Mouse (Mus musculus) mouse embryonic stem cell (cell line): ENCODE measurements around the gene Nmnat3.
"Not testable (repeated sequence)": the region's sequence is repeated elsewhere in the genome, so short reads cannot be mapped to it uniquely, and the experiment has no call there.

Source experiments
- in situ Hi-C, 2 experiments: fragments of 300-500 bp; cut with MboI; formaldehyde crosslinking; loops; 1 replicate in 1 of 2; 3 replicates in 1 of 2; pipeline ENCODE4 v1.14.3; 2019 to 2020; ENCODE audit warnings: low sequenced_read_pairs in 2 of 2, low pct_unique_long_range_greater_than_20kb in 1 of 2, mixed read lengths in 1 of 2; ENCODE audit not compliant: unreplicated experiment in 1 of 2

Gene Nmnat3

DNA sequence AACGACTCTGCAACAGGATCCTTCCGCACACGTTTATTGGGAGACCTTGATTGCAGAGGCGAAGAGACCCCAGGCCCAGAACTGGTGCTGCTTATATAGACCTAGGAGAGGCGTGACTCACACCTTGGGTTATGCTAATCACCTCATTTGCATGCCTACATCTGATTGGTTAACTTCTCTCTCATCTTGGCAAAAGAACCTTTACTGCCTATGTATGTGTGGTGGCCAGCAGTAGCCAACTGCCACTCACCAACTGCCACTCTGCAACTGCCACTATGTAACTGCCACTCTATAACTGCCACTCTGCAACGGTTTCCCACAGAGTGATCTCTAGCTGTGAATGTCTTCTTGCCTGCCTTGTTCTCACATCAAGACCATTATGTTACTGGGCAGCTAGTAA lies at the start of gene Nmnat3:
Gene Nmnat3 (plus strand): TSS at position 301 of the 400 bp plus-strand sequence.
- in situ Hi-C loops = not testable (repeated sequence)

GRCm38 (mm10) chr9:98243481-98243880 lies 43.8 kb upstream of the Nmnat3 start:
- in situ Hi-C loops = no loop called here

- in situ Hi-C loops = no loop called here
Measured at GRCm38 (mm10) chr9:98244223-98244622, 43.0 kb upstream of the Nmnat3 start.

DNA sequence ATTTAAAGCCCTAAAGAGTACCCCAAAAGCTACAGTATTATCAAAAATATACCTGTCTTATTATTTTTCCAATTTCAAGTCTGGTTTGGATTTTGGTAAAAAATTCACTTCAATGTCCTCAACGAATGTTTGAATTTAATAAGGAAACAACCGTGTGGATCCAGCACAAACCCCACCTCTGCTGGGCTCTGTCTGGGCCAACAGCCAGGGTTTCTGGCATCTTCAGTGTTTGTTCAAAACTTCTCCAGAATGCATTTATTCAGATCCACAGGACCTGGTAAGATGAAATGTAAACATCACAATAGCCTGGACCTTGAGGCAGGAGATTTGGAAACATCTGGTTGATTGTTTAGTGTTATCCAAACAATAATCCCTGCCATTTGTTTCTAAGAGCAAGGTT lies 42.0 kb upstream of the Nmnat3 start:
- in situ Hi-C loops = no loop called here

GRCm38 (mm10) chr9:98246351-98246750 lies 40.9 kb upstream of the Nmnat3 start:
- in situ Hi-C loops = no loop called here

DNA sequence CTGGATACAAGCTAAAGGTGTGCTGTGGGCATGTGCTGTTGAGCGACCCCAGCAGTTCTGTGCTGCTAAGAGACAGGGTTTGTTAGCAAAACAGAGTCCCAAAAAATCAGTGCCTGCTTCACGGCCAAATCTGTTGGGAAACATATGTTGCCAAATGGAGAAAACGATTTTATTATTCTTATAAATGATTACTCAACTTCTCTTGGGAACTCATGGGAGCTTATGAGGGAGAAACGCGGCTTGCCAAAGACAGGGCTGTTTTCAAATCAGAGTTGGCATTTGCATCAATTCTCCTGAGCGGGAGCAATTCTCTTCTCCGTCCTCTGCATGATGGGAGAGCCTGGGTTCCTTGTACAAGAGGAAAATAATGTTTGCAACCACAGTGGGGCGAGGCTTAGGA lies 27.0 kb upstream of the Nmnat3 start:
- in situ Hi-C loops = no loop called here

GRCm38 (mm10) chr9:98261461-98262011 lies 25.7 kb upstream of the Nmnat3 start:
- in situ Hi-C loops = no loop called here

GRCm38 (mm10) chr9:98264916-98265315 lies 22.3 kb upstream of the Nmnat3 start:
- in situ Hi-C loops = no loop called here

- in situ Hi-C loops = no loop called here
Measured at GRCm38 (mm10) chr9:98272734-98273133, 14.5 kb upstream of the Nmnat3 start.

- in situ Hi-C loops = no loop called here
Measured at GRCm38 (mm10) chr9:98275080-98275479, 12.2 kb upstream of the Nmnat3 start.

- in situ Hi-C loops = no loop called here
Measured at GRCm38 (mm10) chr9:98280162-98280561, 7.1 kb upstream of the Nmnat3 start.

GRCm38 (mm10) chr9:98285606-98286301 lies 1.5 kb upstream of the Nmnat3 start:
- in situ Hi-C loops = no loop called here

DNA sequence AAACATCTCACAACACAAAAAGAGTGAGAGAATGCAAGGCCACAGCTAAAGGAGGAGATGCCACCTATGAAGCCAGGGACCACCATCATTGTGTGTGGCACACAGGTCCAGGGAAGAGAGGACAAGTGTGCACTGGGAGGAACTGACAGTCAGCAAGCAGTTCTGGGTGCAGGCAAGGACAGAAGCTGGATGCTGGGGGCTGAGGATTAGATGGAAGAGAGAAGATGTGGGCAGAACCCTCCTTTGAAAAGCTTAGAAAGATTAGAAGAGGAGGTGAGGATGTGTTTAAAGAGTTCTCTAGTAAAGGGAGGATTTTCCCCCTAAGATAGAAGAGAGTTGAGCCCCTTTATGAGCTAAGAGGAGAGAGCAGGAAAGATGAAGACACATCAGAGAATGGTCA lies 2.4 kb downstream of the Nmnat3 start:
- in situ Hi-C loops = no loop called here

GRCm38 (mm10) chr9:98290591-98290990 lies 3.4 kb downstream of the Nmnat3 start:
- in situ Hi-C loops = no loop called here

DNA sequence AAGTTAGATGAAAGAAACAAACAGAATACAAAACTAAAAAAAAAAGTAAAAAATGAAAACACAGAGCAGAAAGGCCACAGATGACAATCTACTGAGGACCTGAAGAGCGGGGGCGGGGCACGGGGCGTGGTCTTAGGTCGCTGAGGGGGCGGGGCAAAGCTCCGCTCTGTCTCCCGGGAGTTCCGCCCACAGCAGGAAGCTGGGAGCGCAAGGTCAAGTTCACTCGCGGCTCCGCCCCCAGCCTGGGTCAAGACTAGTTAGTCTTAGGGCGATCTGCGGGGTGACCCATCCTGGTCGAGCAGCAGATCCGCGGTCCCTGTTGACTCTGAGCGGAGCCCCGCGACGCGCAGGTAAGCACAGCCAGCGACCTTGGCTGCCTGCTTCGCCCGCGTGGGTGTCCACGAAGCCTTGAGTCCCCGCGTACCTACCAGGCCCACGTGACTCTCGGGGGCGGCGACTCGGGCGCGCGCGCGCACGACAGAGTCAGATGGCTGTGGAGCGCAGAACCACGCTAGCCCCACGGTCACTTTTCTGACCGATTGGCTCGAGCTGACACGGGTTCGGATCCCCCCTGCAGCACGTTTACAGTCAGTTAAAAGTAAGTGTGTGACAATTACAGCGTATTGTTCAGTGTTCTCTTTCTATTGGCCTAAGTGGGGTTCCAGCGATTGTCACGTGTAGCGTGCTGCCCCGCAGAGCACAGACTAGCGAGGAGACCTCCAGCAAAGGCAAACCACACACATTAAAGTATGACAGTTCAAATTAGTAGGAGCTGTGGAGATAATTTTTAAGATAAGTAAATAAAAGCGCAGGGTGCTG lies 9.4 kb downstream of the Nmnat3 start:
- in situ Hi-C loops = no loop called here

- in situ Hi-C loops = no loop called here
Measured at GRCm38 (mm10) chr9:98297234-98297936, 10.2 kb downstream of the Nmnat3 start.

- in situ Hi-C loops = no loop called here
Measured at GRCm38 (mm10) chr9:98297937-98298595, 10.8 kb downstream of the Nmnat3 start.

GRCm38 (mm10) chr9:98298761-98299160 lies 11.5 kb downstream of the Nmnat3 start:
- in situ Hi-C loops = no loop called here

GRCm38 (mm10) chr9:98299235-98299634 lies 12.0 kb downstream of the Nmnat3 start:
- in situ Hi-C loops = no loop called here
